In the genomic region with DNA sequence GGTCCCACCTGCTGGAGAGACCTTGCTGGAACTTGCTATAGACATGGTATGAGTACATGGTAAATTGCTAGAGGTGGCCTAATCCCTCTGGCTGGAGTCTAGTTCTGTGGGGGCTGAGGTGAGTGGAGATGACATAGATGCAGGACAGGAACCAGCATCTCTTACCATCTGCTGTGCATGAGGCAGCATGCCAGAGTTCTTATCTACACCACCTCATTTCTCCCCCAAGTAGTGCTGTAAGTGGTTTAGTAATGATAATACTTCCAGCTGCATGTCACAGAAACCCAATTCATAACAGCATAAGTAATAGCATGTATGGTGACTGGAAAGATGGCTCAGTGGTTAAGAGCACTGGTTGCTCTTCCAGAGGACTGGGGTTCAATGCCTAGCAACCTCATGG, we compare ENCODE assay signal across 19 mouse cellular contexts. TPM values are rescaled to one million over a fixed set of nuclear protein-coding genes. Genes with fewer than 3 reads are reported as not detected.
A peak's percentile ranks its signal among the peaks of the same experiment; 100 is the strongest.
DNase-seq lines count a peak whose midpoint lies in the region; ATAC-seq and TF ChIP-seq lines count a peak whose summit lies in the region.
"Had no signal": no experiment of that assay in that cellular context is flagged by ENCODE, and none has a peak within 500 bp of the region (broad histone marks: within the 10 kb centered on the region; RNA-seq: fewer than 3 reads in every experiment).

No protein-coding gene starts in this region.

- H3K9ac ChIP-seq in liver, embryonic 15.5 days, result peak overlapping the region; percentile 12; the same call in 1 of the 2 replicates
- H3K9ac ChIP-seq: heart, embryonic 13.5 days; hindbrain, embryonic 15.5 days; limb, embryonic 12.5 days; neural tube, embryonic 13.5 days had no signal

- DNase-seq in spleen, adult 12 weeks (ENCODE audit: low spot score), result peak; percentile 60
- DNase-seq in spleen, adult 18-20 months, result no peak
- DNase-seq in layer of hippocampus, adult 2 months (ENCODE audit: low spot score in 2 of 2), result no peak
- no peak for DNase-seq in gastrocnemius, adult 8-10 months (ENCODE audit: low spot score in 2 of 2)
- no peak for DNase-seq in adrenal gland, postnatal 36 days
- DNase-seq: gastrocnemius, postnatal 14 days; kidney, adult 18-20 months; kidney, postnatal 4 days; lung, postnatal 36 days; thymus, adult 18-20 months had no signal

- H3K9me3 ChIP-seq in liver, embryonic 15.5 days (replicated peaks), result no peaks in the 10 kb centered on the region
- H3K9me3 ChIP-seq: heart, embryonic 13.5 days; hindbrain, embryonic 15.5 days; limb, embryonic 12.5 days; neural tube, embryonic 13.5 days had no signal

- H3K27me3 ChIP-seq in liver, embryonic 15.5 days, result peaks cover 12% of the 10 kb centered on the region
- H3K27me3 ChIP-seq: neural tube, embryonic 13.5 days had no signal

- peaks cover 73% of the 10 kb centered on the region for H3K4me1 ChIP-seq in liver, embryonic 15.5 days (replicated peaks)
- H3K4me1 ChIP-seq: limb, embryonic 12.5 days had no signal

- TF ChIP-seq CTCF in layer of hippocampus, adult 2 months (conservative IDR thresholded peaks at IDR 0.05), result no peak

- no peak overlapping the region for H3K4me3 ChIP-seq in liver, embryonic 15.5 days (replicated peaks)
- H3K4me3 ChIP-seq in layer of hippocampus, adult 2 months, result no peak overlapping the region
- H3K4me3 ChIP-seq: heart, embryonic 13.5 days; hindbrain, embryonic 15.5 days; left cerebral cortex, adult 2 months; limb, embryonic 12.5 days; neural tube, embryonic 13.5 days had no signal

- peak overlapping the region; percentile 39 for H3K4me2 ChIP-seq in liver, embryonic 15.5 days
- H3K4me2 ChIP-seq: heart, embryonic 13.5 days; hindbrain, embryonic 15.5 days; limb, embryonic 12.5 days; neural tube, embryonic 13.5 days had no signal

- H3K36me3 ChIP-seq in liver, embryonic 15.5 days (replicated peaks), result no peaks in the 10 kb centered on the region
- H3K36me3 ChIP-seq: heart, embryonic 13.5 days; hindbrain, embryonic 15.5 days; limb, embryonic 12.5 days; neural tube, embryonic 13.5 days had no signal

- peak overlapping the region; percentile 86 for H3K27ac ChIP-seq in liver, embryonic 15.5 days (replicated peaks)
- no peak overlapping the region for H3K27ac ChIP-seq in layer of hippocampus, adult 2 months
- H3K27ac ChIP-seq: hindbrain, embryonic 15.5 days; left cerebral cortex, adult 2 months; limb, embryonic 12.5 days; neural tube, embryonic 13.5 days had no signal

- peak; percentile 33 for ATAC-seq in common myeloid progenitor, adult 5-6 weeks (replicated peaks; ENCODE audit: low read depth, poor library complexity, severe bottlenecking)
- peak; percentile 94 for ATAC-seq in liver, embryonic 15.5 days (ENCODE audit: insufficient read depth)
- ATAC-seq: Patski had no signal

RNA-seq across cellular contexts. Expression of gene Efcc1, which starts 9.8 kb away (rescaled TPM):
- 5.4 and 9.5 TPM in 2 replicates for total RNA-seq in common myeloid progenitor, adult 5-6 weeks (2017)
- 0.15 and 0.16 TPM in 2 replicates for polyA plus RNA-seq in liver, embryonic 15.5 days (2015; fragmentation: Nextera tagmentation; extraction: Ambion mirVana)
- 1 to 10 TPM; 3.7 to 4.3 TPM for total RNA-seq in layer of hippocampus, adult 2 months (2021)
- under 1 TPM; 0.51 to 0.94 (median 0.78) TPM for total RNA-seq in gastrocnemius, adult 8-10 months (2022)
- total RNA-seq in adrenal gland, postnatal 36 days (2021), result under 1 TPM; 0.63 to 0.82 TPM

RNA-seq across cellular contexts. Expression of gene Gp9, which starts 37.4 kb away (rescaled TPM):
- 13.4 and 14.6 TPM in 2 replicates for total RNA-seq in common myeloid progenitor, adult 5-6 weeks (2017)
- 26.8 and 29.9 TPM in 2 replicates for polyA plus RNA-seq in liver, embryonic 15.5 days (2015; fragmentation: Nextera tagmentation; extraction: Ambion mirVana)
- total RNA-seq in layer of hippocampus, adult 2 months (2021), result 1 to 10 TPM in 1 of 2 experiments, under 1 TPM in 1; 0.98 to 1.2 TPM
- total RNA-seq in gastrocnemius, adult 8-10 months (2022), result not detected
- not detected for total RNA-seq in adrenal gland, postnatal 36 days (2021)
- total RNA-seq: gastrocnemius, postnatal 14 days had no signal
- polyA plus RNA-seq: Patski; small intestine, adult 2 months had no signal
